Mouse (Mus musculus) lung, adult 2 months (tissue): ENCODE results near the gene Ahsg.

Experiments used
- CTCF ChIP-seq: fragments of 200-500 bp; IDR thresholded peaks from 2 replicates; pipeline ENCODE4 v1.5.1; 2011; ENCODE audit warnings: mild to moderate bottlenecking, low read length, control low read depth; ENCODE audit not compliant: insufficient read depth
- POLR2A ChIP-seq: fragments of 200-500 bp; IDR thresholded peaks from 2 replicates; pipeline ENCODE4 v1.6.1; 2011; ENCODE audit warnings: low read depth, mild to moderate bottlenecking, control low read depth, low read length, borderline replicate concordance; ENCODE audit errors: extremely low read depth

DNA sequence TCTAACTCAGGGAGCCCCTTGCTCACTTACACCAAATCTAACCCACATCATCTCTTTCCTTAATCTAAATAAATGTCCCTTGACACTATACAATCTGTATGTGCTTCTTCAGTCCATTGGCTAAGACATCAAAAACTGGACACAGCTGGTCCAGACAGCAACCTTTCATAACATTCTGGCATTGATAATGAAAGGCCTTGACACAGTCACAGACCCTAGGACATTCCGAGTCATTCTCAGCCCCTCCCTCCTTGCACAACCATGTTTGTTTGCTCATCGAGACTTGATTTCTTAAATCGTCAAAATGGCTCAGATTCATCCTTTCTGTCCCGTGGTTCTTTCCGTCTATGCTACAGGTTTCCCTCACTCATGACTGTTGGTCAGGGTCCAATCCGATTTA, 18.2 kb downstream of the Ahsg start:
- TF ChIP-seq CTCF = no peak
- TF ChIP-seq POLR2A = no peak
